Mouse (Mus musculus) kidney, postnatal 14 days (tissue): ENCODE results near the gene Clybl.

Experiments used
- DNase-seq: peaks from one replicate; pipeline ENCODE4 v3.0.0; 2022; ENCODE audit warnings: mixed read lengths

The Clybl gene

GRCm38 (mm10) chr14:122434039-122434438 lies 252.5 kb downstream of the Clybl start:
- no peak for DNase-seq

GRCm38 (mm10) chr14:122436850-122437249 lies 255.3 kb downstream of the Clybl start:
- no peak for DNase-seq

- no peak for DNase-seq
Observed at GRCm38 (mm10) chr14:122449601-122450495, 268.3 kb downstream of the Clybl start.

GRCm38 (mm10) chr14:122450496-122451382 lies 269.2 kb downstream of the Clybl start, which contains the start of gene Gm5089:
TSS of gene Gm5089 (minus strand) at chr14:122451115.
- DNase-seq, result peak; percentile 56

- no peak for DNase-seq
Observed at GRCm38 (mm10) chr14:122451551-122452145, 270.1 kb downstream of the Clybl start.
